8 mouse cellular contexts compared by ENCODE assay signal in the genomic region with DNA sequence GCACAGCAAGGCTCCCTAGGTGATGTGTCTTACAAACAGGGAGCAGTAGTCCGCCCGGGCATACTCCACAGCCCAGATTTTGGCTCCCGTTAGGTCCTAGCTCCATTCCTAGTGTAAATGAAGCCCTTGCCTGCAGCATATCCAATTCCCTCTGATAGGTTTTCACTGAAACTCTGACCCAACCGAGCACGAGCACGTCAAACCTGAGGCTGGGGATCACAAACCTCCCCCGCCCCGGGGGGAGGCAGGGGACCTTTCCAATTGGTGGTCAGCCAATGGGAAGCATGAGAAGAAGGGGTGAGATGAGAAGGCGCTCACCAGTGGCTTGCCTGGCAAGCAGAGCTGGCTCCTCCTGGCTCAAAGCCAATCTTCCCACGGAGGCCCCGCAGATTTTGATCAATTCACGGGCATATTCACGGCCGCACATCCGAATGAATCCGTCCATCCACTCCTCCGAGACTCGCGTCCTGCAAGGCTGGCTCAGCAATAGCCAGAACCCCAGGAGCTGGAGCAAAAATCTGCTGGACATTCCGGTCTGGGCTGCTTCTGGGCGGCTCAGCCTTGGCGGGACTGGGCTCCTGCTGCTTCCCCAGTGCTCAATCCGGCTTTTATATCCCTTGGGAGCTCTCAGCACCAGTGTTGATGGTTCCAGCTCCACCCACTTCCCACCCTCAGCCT. TPM values are rescaled to one million over a fixed set of nuclear protein-coding genes. Genes with fewer than 3 reads are reported as not detected.
A peak's percentile ranks its signal among the peaks of the same experiment; 100 is the strongest.
DNase-seq lines count a peak whose midpoint lies in the region; ATAC-seq and TF ChIP-seq lines count a peak whose summit lies in the region.

A gene (minus strand): TSS at position 603 of the 678 bp plus-strand sequence.

- intact Hi-C loops in gastrocnemius, postnatal 14 days (cut with DNase I; ENCODE audit: low total_unique reads) = no loop called here
- intact Hi-C loops in left cerebral cortex, postnatal 4 days (cut with DNase I) = no loop called here

- ATAC-seq in embryonic facial prominence, embryonic 12.5 days (ENCODE audit: insufficient number of reproducible peaks, insufficient read depth, low FRiP score, low TSS enrichment) = no peak
- peak; percentile 81 for ATAC-seq in neural tube, embryonic 13.5 days (ENCODE audit: low read depth)

- 4% methylated on average over 23 of the region's 23 CpGs for WGBS in embryonic facial prominence, embryonic 12.5 days
- 3% methylated on average over 23 of the region's 23 CpGs for WGBS in neural tube, embryonic 13.5 days
- 25% methylated on average over 23 of the region's 23 CpGs for WGBS in thymus, adult 2 months

- TF ChIP-seq POLR2A in thymus, adult 2 months (IDR thresholded peaks at IDR 0.05; ENCODE audit: control insufficient read depth, extremely low read depth, insufficient read depth, low read length, poor library complexity) = no peak

- peaks cover 10% of the 10 kb centered on the region; the same call in 1 of the 2 replicates for H3K4me1 ChIP-seq in embryonic facial prominence, embryonic 12.5 days
- peaks cover 12% of the 10 kb centered on the region; the same call in 1 of the 2 replicates for H3K4me1 ChIP-seq in neural tube, embryonic 13.5 days (replicated peaks)
- no peaks in the 10 kb centered on the region; the same call in 1 of the 2 replicates for H3K4me1 ChIP-seq in thymus, adult 2 months (replicated peaks; ENCODE audit: control insufficient read depth, insufficient read depth, low read length)

- peak within 1 kb of the TSS; percentile 41 for H3K4me3 ChIP-seq in embryonic facial prominence, embryonic 12.5 days
- peak within 1 kb of the TSS; percentile 47 for H3K4me3 ChIP-seq in neural tube, embryonic 13.5 days
- H3K4me3 ChIP-seq in thymus, adult 2 months (ENCODE audit: control insufficient read depth, insufficient read depth, low read length) = no peak within 1 kb of the TSS

- no peaks in the 10 kb centered on the region for H3K36me3 ChIP-seq in embryonic facial prominence, embryonic 12.5 days
- no peaks in the 10 kb centered on the region for H3K36me3 ChIP-seq in neural tube, embryonic 13.5 days
- H3K36me3 ChIP-seq in thymus, adult 2 months (ENCODE audit: control insufficient read depth, insufficient read depth, low read length) = no peaks in the 10 kb centered on the region

- no peaks in the 10 kb centered on the region for H3K9me3 ChIP-seq in embryonic facial prominence, embryonic 12.5 days
- H3K9me3 ChIP-seq in neural tube, embryonic 13.5 days = no peaks in the 10 kb centered on the region

- peak within 1 kb of the TSS; percentile 81 for H3K4me2 ChIP-seq in embryonic facial prominence, embryonic 12.5 days (replicated peaks)
- H3K4me2 ChIP-seq in neural tube, embryonic 13.5 days = peak within 1 kb of the TSS; percentile 74

- DNase-seq in gastrocnemius, postnatal 14 days = peak; percentile 5
- DNase-seq in gastrocnemius, postnatal 25 days = no peak
- DNase-seq in R1 (ENCODE audit: low read depth, low spot score) = peak; percentile 44
- DNase-seq in heart, postnatal 4 days = peak; percentile 21
- DNase-seq in left cerebral cortex, postnatal 4 days = peak; percentile 66
- DNase-seq in thymus, adult 2 months = no peak

- H3K27ac ChIP-seq in embryonic facial prominence, embryonic 12.5 days = no peak within 1 kb of the TSS
- 0 out of 2 replicates have a peak within 1 kb of the TSS, but pooled peaks have one; percentile 18 for H3K27ac ChIP-seq in neural tube, embryonic 13.5 days (replicated peaks)
- H3K27ac ChIP-seq in thymus, adult 2 months (ENCODE audit: control insufficient read depth, insufficient read depth, low read length) = no peak within 1 kb of the TSS

- no peaks in the 10 kb centered on the region for H3K27me3 ChIP-seq in embryonic facial prominence, embryonic 12.5 days
- peaks cover 9% of the 10 kb centered on the region; the same call in 1 of the 2 replicates for H3K27me3 ChIP-seq in neural tube, embryonic 13.5 days
- peaks cover 11% of the 10 kb centered on the region; the same call in 1 of the 2 replicates for H3K27me3 ChIP-seq in thymus, adult 2 months (ENCODE audit: control insufficient read depth, insufficient read depth, low read length)

- no peak for TF ChIP-seq CTCF in thymus, adult 2 months (IDR thresholded peaks at IDR 0.05; ENCODE audit: borderline replicate concordance, control insufficient read depth, extremely low read depth, insufficient read depth, low read length, poor library complexity)

- peak within 1 kb of the TSS; percentile 50 for H3K9ac ChIP-seq in embryonic facial prominence, embryonic 12.5 days
- peak within 1 kb of the TSS; percentile 73 for H3K9ac ChIP-seq in neural tube, embryonic 13.5 days

RNA-seq across cellular contexts. Expression of the gene that starts here (rescaled TPM):
- not detected for total RNA-seq in gastrocnemius, postnatal 14 days (2021)
- total RNA-seq in gastrocnemius, postnatal 25 days (2021) = not detected
- 0.45 and 0.46 TPM in 2 replicates for polyA plus RNA-seq in embryonic facial prominence, embryonic 12.5 days (2016; fragmentation: Nextera tagmentation; extraction: Ambion mirVana)
- total RNA-seq in heart, postnatal 4 days (2021) = under 1 TPM in 1 of 2 experiments, not detected in 1; 0.50 TPM
- 1 to 10 TPM; 3.2 to 4.9 TPM for total RNA-seq in left cerebral cortex, postnatal 4 days (2021)
- 2.2 and 2.3 TPM in 2 replicates for polyA plus RNA-seq in neural tube, embryonic 13.5 days (2015; fragmentation: Nextera tagmentation; extraction: Ambion mirVana)
- polyA plus RNA-seq in thymus, adult 2 months (2012; rRNA removed) = 0.20 and 0.38 TPM in 2 replicates

Comparison
In these comparisons a context has a peak if more than half of its experiments do, and no peak if none do; other contexts are left out.
1. Peak in DNase-seq in gastrocnemius, postnatal 14 days; RNA of the gene not detected or under 1 TPM.
2. Peak in DNase-seq in heart, postnatal 4 days; RNA of the gene not detected or under 1 TPM.
3. DNase-seq: peak in R1 (single experiment) and left cerebral cortex, postnatal 4 days (single experiment); none in gastrocnemius, postnatal 25 days (single experiment) and thymus, adult 2 months (single experiment).